In the genomic region with DNA sequence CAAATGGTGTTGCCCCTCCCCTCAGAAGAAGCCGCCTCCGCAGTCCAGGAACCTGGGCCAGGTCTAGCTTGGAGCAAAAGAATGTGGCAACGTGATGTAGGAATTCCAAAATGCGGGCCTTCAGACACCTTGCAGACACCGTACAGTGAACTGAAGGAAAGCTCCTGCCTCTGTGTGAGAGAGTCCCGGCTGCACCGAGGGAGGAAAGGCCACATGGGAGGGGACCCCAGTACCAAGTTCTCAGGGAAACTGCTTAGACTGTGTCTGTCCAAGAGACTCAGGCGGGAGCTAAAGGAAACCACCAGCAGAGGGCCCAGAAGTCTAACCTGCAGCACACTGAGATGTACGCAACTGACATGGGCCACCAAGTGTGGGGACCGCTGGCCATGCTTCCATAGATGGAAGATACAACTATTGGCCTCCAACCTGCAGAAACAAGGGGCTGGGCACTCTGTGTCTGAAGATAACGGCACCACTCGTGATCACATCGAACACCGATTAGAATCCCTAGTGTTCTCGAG, we compare ENCODE assay signal across 12 mouse cellular contexts. TPM values are rescaled to one million over a fixed set of nuclear protein-coding genes. Genes with fewer than 3 reads are reported as not detected.
DNase-seq lines count a peak whose midpoint lies in the region; ATAC-seq and TF ChIP-seq lines count a peak whose summit lies in the region.
"Had no signal": no experiment of that assay in that cellular context is flagged by ENCODE, and none has a peak within 500 bp of the region (broad histone marks: within the 10 kb centered on the region; RNA-seq: fewer than 3 reads in every experiment).

No protein-coding gene starts in this region.

- WGBS in intestine, postnatal 0 days: 76% methylated on average over 15 of the region's 15 CpGs
- 72% methylated on average over 15 of the region's 15 CpGs for WGBS in intestine, embryonic 16.5 days
- 56% methylated on average over 15 of the region's 15 CpGs for WGBS in lung, adult 2 months
- 72% methylated on average over 15 of the region's 15 CpGs for WGBS in embryonic facial prominence, embryonic 10.5 days

- H3K27ac ChIP-seq in intestine, postnatal 0 days (ENCODE audit: low read depth, low read length): no peak overlapping the region
- no peak overlapping the region for H3K27ac ChIP-seq in intestine, embryonic 16.5 days (ENCODE audit: low read length)
- no peak overlapping the region for H3K27ac ChIP-seq in embryonic facial prominence, embryonic 10.5 days (replicated peaks)
- H3K27ac ChIP-seq: lung, embryonic 15.5 days; midbrain, embryonic 12.5 days had no signal

- H3K4me1 ChIP-seq in intestine, postnatal 0 days (replicated peaks; ENCODE audit: control insufficient read depth, insufficient read depth, low read length): no peaks in the 10 kb centered on the region
- no peaks in the 10 kb centered on the region for H3K4me1 ChIP-seq in intestine, embryonic 16.5 days (ENCODE audit: control insufficient read depth, insufficient read depth, low read length)
- H3K4me1 ChIP-seq in lung, adult 2 months (ENCODE audit: control insufficient read depth, insufficient read depth, low read length): peaks cover 18% of the 10 kb centered on the region
- no peaks in the 10 kb centered on the region; the same call in 1 of the 2 replicates for H3K4me1 ChIP-seq in embryonic facial prominence, embryonic 10.5 days
- H3K4me1 ChIP-seq: midbrain, embryonic 12.5 days had no signal

- DNase-seq in lung, adult 2 months: no peak
- DNase-seq in lung, postnatal 25 days (ENCODE audit: low spot score): no peak
- peak; percentile 52 for DNase-seq in ES-CJ7 (ENCODE audit: low read depth, low spot score)
- DNase-seq in embryonic facial prominence, embryonic 10.5 days (ENCODE audit: low spot score): peak; percentile 26
- no peak for DNase-seq in gastrocnemius, adult 8-10 months (ENCODE audit: low spot score in 2 of 2)
- DNase-seq: retina, postnatal 1 day; spleen, adult 18-20 months had no signal

- H3K27me3 ChIP-seq in intestine, postnatal 0 days (replicated peaks; ENCODE audit: control insufficient read depth, insufficient read depth, low read length): 0 out of 2 replicates have a peak, but pooled peaks cover 6% of the 10 kb centered on the region
- peaks cover 14% of the 10 kb centered on the region for H3K27me3 ChIP-seq in intestine, embryonic 16.5 days (replicated peaks; ENCODE audit: control insufficient read depth, insufficient read depth, low read length)
- H3K27me3 ChIP-seq in embryonic facial prominence, embryonic 10.5 days (replicated peaks; ENCODE audit: low read depth, poor library complexity, severe bottlenecking): peaks cover 67% of the 10 kb centered on the region

- peak; percentile 44 for TF ChIP-seq CTCF in intestine, postnatal 0 days (IDR thresholded peaks at IDR 0.05; ENCODE audit: low read depth)
- TF ChIP-seq CTCF in lung, adult 2 months (IDR thresholded peaks at IDR 0.05; ENCODE audit: insufficient read depth, low read length): 0 out of 2 replicates have a peak, but pooled peaks have one; percentile 7

- H3K9me3 ChIP-seq in intestine, postnatal 0 days (ENCODE audit: control insufficient read depth): no peaks in the 10 kb centered on the region
- H3K9me3 ChIP-seq in intestine, embryonic 16.5 days (ENCODE audit: control insufficient read depth, low read length): no peaks in the 10 kb centered on the region
- no peaks in the 10 kb centered on the region for H3K9me3 ChIP-seq in embryonic facial prominence, embryonic 10.5 days
- H3K9me3 ChIP-seq: G1E; lung, embryonic 15.5 days; midbrain, embryonic 12.5 days had no signal

- H3K4me2 ChIP-seq in intestine, postnatal 0 days (replicated peaks; ENCODE audit: low read depth): no peak overlapping the region
- no peak overlapping the region for H3K4me2 ChIP-seq in intestine, embryonic 16.5 days (ENCODE audit: low read depth, low read length)
- H3K4me2 ChIP-seq: lung, embryonic 15.5 days; midbrain, embryonic 12.5 days had no signal

- no peak overlapping the region for H3K9ac ChIP-seq in intestine, postnatal 0 days (ENCODE audit: low read depth, low read length)
- no peak overlapping the region for H3K9ac ChIP-seq in intestine, embryonic 16.5 days (ENCODE audit: low read depth, low read length)
- H3K9ac ChIP-seq: lung, embryonic 15.5 days; midbrain, embryonic 12.5 days had no signal

- no peak for ATAC-seq in intestine, postnatal 0 days
- ATAC-seq in intestine, embryonic 16.5 days: no peak

- TF ChIP-seq POLR2A in lung, adult 2 months (IDR thresholded peaks at IDR 0.05; ENCODE audit: borderline replicate concordance, extremely low read depth, low read depth, low read length): no peak

- no peaks in the 10 kb centered on the region for H3K36me3 ChIP-seq in intestine, postnatal 0 days (ENCODE audit: control insufficient read depth, insufficient read depth)
- H3K36me3 ChIP-seq in intestine, embryonic 16.5 days (ENCODE audit: control insufficient read depth, insufficient read depth, low read length): no peaks in the 10 kb centered on the region
- no peaks in the 10 kb centered on the region for H3K36me3 ChIP-seq in embryonic facial prominence, embryonic 10.5 days (replicated peaks)
- H3K36me3 ChIP-seq: G1E; lung, embryonic 15.5 days; midbrain, embryonic 12.5 days had no signal

- no peak overlapping the region for H3K4me3 ChIP-seq in intestine, postnatal 0 days (ENCODE audit: low read depth, low read length)
- H3K4me3 ChIP-seq in intestine, embryonic 16.5 days (ENCODE audit: low read length): no peak overlapping the region
- no peak overlapping the region for H3K4me3 ChIP-seq in lung, adult 2 months (replicated peaks; ENCODE audit: extremely low read depth, low read depth, low read length)
- H3K4me3 ChIP-seq in embryonic facial prominence, embryonic 10.5 days: no peak overlapping the region
- H3K4me3 ChIP-seq: lung, embryonic 15.5 days; midbrain, embryonic 12.5 days had no signal

RNA-seq across cellular contexts. Expression of a gene that starts 9.1 kb away (rescaled TPM):
- polyA plus RNA-seq in intestine, postnatal 0 days (2015; fragmentation: Nextera tagmentation; extraction: Ambion mirVana): 5.8 and 7.0 TPM in 2 replicates
- polyA plus RNA-seq in intestine, embryonic 16.5 days (2015; fragmentation: Nextera tagmentation; extraction: Ambion mirVana): 9.7 and 10.0 TPM in 2 replicates
- 32.5 and 33.3 TPM in 2 replicates for polyA plus RNA-seq in lung, adult 2 months (2012; rRNA removed)
- polyA plus RNA-seq in embryonic facial prominence, embryonic 10.5 days (2016; fragmentation: Nextera tagmentation; extraction: Ambion mirVana): 9.5 and 11.0 TPM in 2 replicates
- total RNA-seq in gastrocnemius, adult 8-10 months (2022): 10 to 100 TPM; 21.2 to 27.7 (median 24.7) TPM

Comparison
In these comparisons a context has a peak if more than half of its experiments do, and no peak if none do; other contexts are left out.
1. DNase-seq: peak in ES-CJ7 (single experiment) and embryonic facial prominence, embryonic 10.5 days (single experiment); none in lung, adult 2 months (single experiment), lung, postnatal 25 days (single experiment) and gastrocnemius, adult 8-10 months (0 of 2).